Mouse (Mus musculus) embryonic facial prominence, embryonic 10.5 days (tissue): Measurements from ENCODE around the gene Tssc4. TPM values are rescaled to one million over a fixed set of nuclear protein-coding genes. Genes with fewer than 3 reads are reported as not detected.

Experiments used
- DNase-seq: peaks from one replicate; pipeline ENCODE4 v3.0.0-alpha.2; 2017; ENCODE audit warnings: low spot score
- H3K27ac ChIP-seq: fragments of 300-500 bp; sonication (generic); replicated peaks from 2 replicates; pipeline ENCODE4 v1.5.1; 2016; ENCODE audit warnings: mild to moderate bottlenecking
- H3K27me3 ChIP-seq: fragments of 300-500 bp; sonication (generic); replicated peaks from 2 replicates; pipeline ENCODE4 v1.6.1; 2016; ENCODE audit warnings: low read depth, mild to moderate bottlenecking; ENCODE audit not compliant: poor library complexity, severe bottlenecking
- H3K36me3 ChIP-seq: fragments of 300-500 bp; sonication (generic); replicated peaks from 2 replicates; pipeline ENCODE4 v1.6.1; 2016; ENCODE audit warnings: mild to moderate bottlenecking, moderate library complexity
- H3K4me1 ChIP-seq: fragments of 300-500 bp; sonication (generic); 2 replicates; pipeline ENCODE4 v1.6.1; 2016
- H3K4me3 ChIP-seq: fragments of 300-500 bp; sonication (generic); 2 replicates; pipeline ENCODE4 v1.5.1; 2016; ENCODE audit warnings: mild to moderate bottlenecking, moderate library complexity
- H3K9me3 ChIP-seq: fragments of 300-500 bp; sonication (generic); 2 replicates; pipeline ENCODE4 v1.6.1; 2016; ENCODE audit warnings: mild to moderate bottlenecking
- WGBS: fragments of 180-500 bp; shearing (Covaris S2); methylation state at CpG from one replicate; pipeline ENCODE4 v1.1.7; 2016; 5-methylcytosine and 5-hydroxymethylcytosine counted together
- polyA plus RNA-seq: library from polyadenylated mRNA; unstranded; fragments of >200 nt; fragmentation: Nextera tagmentation; extraction: Ambion mirVana; gene quantifications from 2 replicates; pipeline ENCODE4 v1.2.1, GENCODE M21; 2016

Tssc4 gene
- polyA plus RNA-seq, 1 experiment from 2014 or later, result 130 TPM

GRCm38 (mm10) chr7:143062704-143063103, 6.3 kb upstream of the Tssc4 start:
- 93% methylated on average over 2 of the region's 2 CpGs for WGBS
- Histone ChIP-seq H3K36me3 (peaks cover 98% of the 10 kb centered on the region), H3K9me3 (no peaks in the 10 kb centered on the region), H3K4me1 (peaks cover 18% of the 10 kb centered on the region), H3K4me3 (no peak overlapping the region), H3K27ac (no peak overlapping the region), H3K27me3 (no peaks in the 10 kb centered on the region)
- no peak for DNase-seq

- peaks cover 89% of the 10 kb centered on the region for H3K36me3 ChIP-seq
These were observed 4.8 kb upstream of the Tssc4 start for GRCm38 (mm10) chr7:143064226-143064625.

GRCm38 (mm10) chr7:143065692-143066091, 3.4 kb upstream of the Tssc4 start:
- H3K4me1 ChIP-seq, result peaks cover 23% of the 10 kb centered on the region
- WGBS, result 93% methylated on average over 2 of the region's 2 CpGs
- no peaks in the 10 kb centered on the region for H3K27me3 ChIP-seq
- H3K27ac ChIP-seq, result no peak overlapping the region
- DNase-seq, result no peak
- peaks cover 82% of the 10 kb centered on the region for H3K36me3 ChIP-seq
- no peaks in the 10 kb centered on the region for H3K9me3 ChIP-seq
- H3K4me3 ChIP-seq, result no peak overlapping the region

More at GRCm38 (mm10) chr7:143064226-143064625, 4.8 kb upstream of the Tssc4 start:
- Histone ChIP-seq H3K27ac (no peak overlapping the region), H3K9me3 (no peaks in the 10 kb centered on the region), H3K27me3 (no peaks in the 10 kb centered on the region), H3K4me1 (peaks cover 16% of the 10 kb centered on the region), H3K4me3 (no peak overlapping the region)
- DNase-seq, result no peak
- WGBS, result 78% methylated on average over 6 of the region's 6 CpGs

- no peak for DNase-seq
- no peaks in the 10 kb centered on the region for H3K9me3 ChIP-seq
These were observed 1.6 kb upstream of the Tssc4 start for GRCm38 (mm10) chr7:143067469-143067868.

GRCm38 (mm10) chr7:143067897-143068296, 1.2 kb upstream of the Tssc4 start:
- H3K4me1 ChIP-seq, result peaks cover 29% of the 10 kb centered on the region
- no peak for DNase-seq
- H3K27me3 ChIP-seq, result no peaks in the 10 kb centered on the region
- peak overlapping the region; percentile 94 for H3K4me3 ChIP-seq
- peak overlapping the region; percentile 90 for H3K27ac ChIP-seq
- no peaks in the 10 kb centered on the region for H3K9me3 ChIP-seq
- 91% methylated on average over 3 of the region's 3 CpGs for WGBS
- peaks cover 71% of the 10 kb centered on the region for H3K36me3 ChIP-seq

More at GRCm38 (mm10) chr7:143067469-143067868, 1.6 kb upstream of the Tssc4 start:
- H3K4me1 ChIP-seq, result peaks cover 29% of the 10 kb centered on the region
- H3K27ac ChIP-seq, result no peak overlapping the region; the same call in 1 of the 2 replicates
- WGBS, result 79% methylated on average over 2 of the region's 2 CpGs
- H3K27me3 ChIP-seq, result no peaks in the 10 kb centered on the region
- no peak overlapping the region for H3K4me3 ChIP-seq
- H3K36me3 ChIP-seq, result peaks cover 76% of the 10 kb centered on the region

- WGBS, result 48% methylated on average over 13 of the region's 13 CpGs
- Histone ChIP-seq H3K9me3 (no peaks in the 10 kb centered on the region), H3K36me3 (peaks cover 66% of the 10 kb centered on the region), H3K4me3 (peak overlapping the region; percentile 94), H3K27me3 (no peaks in the 10 kb centered on the region), H3K27ac (peak overlapping the region; percentile 90), H3K4me1 (peaks cover 29% of the 10 kb centered on the region)
- peak; percentile 49 for DNase-seq
These were observed 650 bp upstream of the Tssc4 start for GRCm38 (mm10) chr7:143068316-143068881.

- H3K9me3 ChIP-seq, result no peaks in the 10 kb centered on the region
- DNase-seq, result peak; percentile 16
- H3K4me1 ChIP-seq, result peaks cover 29% of the 10 kb centered on the region
- H3K4me3 ChIP-seq, result peak overlapping the region; percentile 94
- 13% methylated on average over 30 of the region's 30 CpGs for WGBS
- H3K36me3 ChIP-seq, result peaks cover 52% of the 10 kb centered on the region
- H3K27ac ChIP-seq, result peak overlapping the region; percentile 90
- H3K27me3 ChIP-seq, result no peaks in the 10 kb centered on the region
These were observed 827 bp downstream of the Tssc4 start for GRCm38 (mm10) chr7:143069751-143070400.

GRCm38 (mm10) chr7:143070506-143071070, 1.5 kb downstream of the Tssc4 start:
- 92% methylated on average over 10 of the region's 10 CpGs for WGBS
- Histone ChIP-seq H3K36me3 (peaks cover 45% of the 10 kb centered on the region), H3K27ac (peak overlapping the region; percentile 90), H3K9me3 (no peaks in the 10 kb centered on the region), H3K4me1 (peaks cover 29% of the 10 kb centered on the region), H3K4me3 (peak overlapping the region; percentile 94), H3K27me3 (no peaks in the 10 kb centered on the region)
- DNase-seq, result no peak

GRCm38 (mm10) chr7:143072605-143073004, 3.6 kb downstream of the Tssc4 start:
- Histone ChIP-seq H3K27me3 (no peaks in the 10 kb centered on the region), H3K27ac (no peak overlapping the region), H3K4me1 (peaks cover 28% of the 10 kb centered on the region), H3K36me3 (peaks cover 24% of the 10 kb centered on the region), H3K9me3 (no peaks in the 10 kb centered on the region), H3K4me3 (no peak overlapping the region)
- 88% methylated on average over 5 of the region's 5 CpGs for WGBS
- DNase-seq, result no peak

- peaks cover 23% of the 10 kb centered on the region for H3K4me1 ChIP-seq
- WGBS, result 80% methylated on average over 1 of the region's 1 CpGs
- H3K9me3 ChIP-seq, result no peaks in the 10 kb centered on the region
- peaks cover 20% of the 10 kb centered on the region for H3K36me3 ChIP-seq
- H3K27ac ChIP-seq, result no peak overlapping the region
- no peaks in the 10 kb centered on the region for H3K27me3 ChIP-seq
- peak; percentile 59 for DNase-seq
- H3K4me3 ChIP-seq, result no peak overlapping the region
These were observed 4.0 kb downstream of the Tssc4 start for GRCm38 (mm10) chr7:143073086-143073485.

- Histone ChIP-seq H3K4me3 (no peak overlapping the region), H3K27ac (no peak overlapping the region), H3K9me3 (no peaks in the 10 kb centered on the region), H3K36me3 (peaks cover 15% of the 10 kb centered on the region), H3K4me1 (peaks cover 9% of the 10 kb centered on the region), H3K27me3 (no peaks in the 10 kb centered on the region)
- no peak for DNase-seq
- WGBS, result 74% methylated on average over 5 of the region's 5 CpGs
These were observed 6.3 kb downstream of the Tssc4 start for GRCm38 (mm10) chr7:143075394-143075793.

GRCm38 (mm10) chr7:143077351-143077750, 8.3 kb downstream of the Tssc4 start:
- Histone ChIP-seq H3K27ac (no peak overlapping the region), H3K4me1 (peaks cover 6% of the 10 kb centered on the region), H3K9me3 (no peaks in the 10 kb centered on the region), H3K4me3 (no peak overlapping the region), H3K27me3 (0 out of 2 replicates have a peak, but pooled peaks cover 4% of the 10 kb centered on the region), H3K36me3 (0 out of 2 replicates have a peak, but pooled peaks cover under 1% of the 10 kb centered on the region)
- 80% methylated on average over 2 of the region's 2 CpGs for WGBS
- no peak for DNase-seq

- no peak for DNase-seq
- H3K27me3 ChIP-seq, result 0 out of 2 replicates have a peak, but pooled peaks cover 8% of the 10 kb centered on the region
- WGBS, result 61% methylated on average over 6 of the region's 6 CpGs
- no peak overlapping the region for H3K27ac ChIP-seq
- peaks cover 12% of the 10 kb centered on the region for H3K4me1 ChIP-seq
- H3K4me3 ChIP-seq, result no peak overlapping the region
- no peaks in the 10 kb centered on the region for H3K9me3 ChIP-seq
- H3K36me3 ChIP-seq, result no peaks in the 10 kb centered on the region
These were observed 13.0 kb downstream of the Tssc4 start for GRCm38 (mm10) chr7:143082024-143082423.
